Mouse (Mus musculus) heart, postnatal 0 days (tissue): ENCODE data around the gene Fasn. TPM values are rescaled to one million over a fixed set of nuclear protein-coding genes. Genes with fewer than 3 reads are reported as not detected.
A peak's percentile ranks its signal among the peaks of the same experiment; 100 is the strongest.

ENCODE experiments used
- ATAC-seq: fragments of 200-750 bp; cut with Nextera tagmentation; 2 replicates; pipeline ENCODE4 v1.8.0; 2017; ENCODE audit warnings: low read depth, moderate number of reproducible peaks, moderate library complexity; ENCODE audit not compliant: insufficient read depth
- DNase-seq: peaks from one replicate; pipeline ENCODE4 v3.0.0-alpha.2; 2016; ENCODE audit warnings: low spot score
- H3K27ac ChIP-seq: fragments of 300-500 bp; sonication (generic); 2 replicates; pipeline ENCODE4 v1.5.1; 2014; ENCODE audit warnings: low read depth, mild to moderate bottlenecking
- H3K27me3 ChIP-seq: fragments of 300-500 bp; sonication (generic); 2 replicates; pipeline ENCODE4 v1.6.1; 2014; ENCODE audit warnings: low read length, mixed read lengths; ENCODE audit not compliant: control insufficient read depth, insufficient read depth
- H3K36me3 ChIP-seq: fragments of 300-500 bp; sonication (generic); replicated peaks from 2 replicates; pipeline ENCODE4 v1.6.1; 2014; ENCODE audit warnings: low read length, mixed read lengths; ENCODE audit not compliant: control insufficient read depth, insufficient read depth
- H3K4me1 ChIP-seq: fragments of 300-500 bp; sonication (generic); 2 replicates; pipeline ENCODE4 v1.6.1; 2014; ENCODE audit warnings: antibody characterized with exemption; ENCODE audit not compliant: control insufficient read depth, insufficient read depth
- H3K4me2 ChIP-seq: fragments of 300-500 bp; sonication (generic); 2 replicates; pipeline ENCODE4 v1.6.1; 2014; ENCODE audit warnings: low read depth, mild to moderate bottlenecking, low read length, moderate library complexity
- H3K4me3 ChIP-seq: fragments of 300-500 bp; sonication (generic); 2 replicates; pipeline ENCODE4 v1.5.1; 2014; ENCODE audit warnings: low read depth, low read length
- H3K9ac ChIP-seq: fragments of 300-500 bp; sonication (generic); replicated peaks from 2 replicates; pipeline ENCODE4 v1.6.1; 2014; ENCODE audit warnings: low read depth, low read length, mixed read lengths
- H3K9me3 ChIP-seq: fragments of 300-500 bp; sonication (generic); replicated peaks from 2 replicates; pipeline ENCODE4 v1.6.1; 2016; ENCODE audit warnings: low read length; ENCODE audit not compliant: control insufficient read depth
- CTCF ChIP-seq: IDR thresholded peaks from 2 replicates; pipeline ENCODE4 v1.5.1; 2016; ENCODE audit warnings: antibody characterized with exemption, control low read depth, low read depth
- EP300 ChIP-seq: IDR thresholded peaks from 2 replicates; pipeline ENCODE4 v1.6.1; 2016; ENCODE audit warnings: antibody characterized with exemption, low read depth
- WGBS: fragments of 180-500 bp; shearing (Covaris S2); extraction: QIAGEN DNeasy Blood & Tissue Kit; methylation state at CpG from one replicate; pipeline ENCODE4 v1.1.7; 2014; 5-methylcytosine and 5-hydroxymethylcytosine counted together
- polyA plus RNA-seq: library from polyadenylated mRNA; unstranded; fragments of >200 nt; fragmentation: Nextera tagmentation; extraction: Ambion mirVana; gene quantifications from 2 replicates; pipeline ENCODE4 v1.2.1, GENCODE M21; 2015
- total RNA-seq: library from RNA; depleted of rRNA; stranded (reverse); fragments of >200 nt; gene quantifications from 2 replicates; pipeline ENCODE4 v1.2.3, GENCODE M21; 2014; ENCODE audit warnings: low replicate concordance

Fasn gene
- total and polyA plus RNA-seq, 2 experiments from 2014 or later = 14.1 to 90.4 TPM

DNA sequence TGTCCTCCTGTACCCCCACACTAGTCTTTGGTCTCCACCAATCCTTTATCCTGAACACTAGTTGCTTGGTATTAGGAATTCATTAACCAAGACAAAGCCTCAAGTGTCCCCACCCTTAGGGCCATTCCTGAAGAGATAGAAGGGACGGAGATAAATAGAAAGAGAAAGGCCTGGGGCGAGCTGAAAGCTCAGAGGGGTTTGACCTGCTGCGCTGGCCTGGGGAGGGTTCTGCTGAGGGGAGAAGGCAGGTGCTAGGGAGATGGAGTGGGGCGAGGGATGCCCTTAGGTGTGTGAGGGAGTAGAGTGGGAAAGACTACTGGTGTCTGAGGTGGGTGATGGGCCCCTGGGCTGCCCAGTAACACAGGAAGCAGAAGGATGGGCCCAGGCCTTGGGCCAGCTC, 29.4 kb upstream of the Fasn start:
- Histone ChIP-seq H3K27ac (no peak overlapping the region), H3K36me3 (0 out of 2 replicates have a peak, but pooled peaks cover 4% of the 10 kb centered on the region), H3K9ac (no peak overlapping the region), H3K4me2 (no peak overlapping the region), H3K4me3 (no peak overlapping the region), H3K27me3 (no peaks in the 10 kb centered on the region), H3K9me3 (no peaks in the 10 kb centered on the region), H3K4me1 (peaks cover 19% of the 10 kb centered on the region)
- ATAC-seq (no peak), DNase-seq (no peak)
- 88% methylated on average over 4 of the region's 4 CpGs for WGBS
- TF ChIP-seq CTCF (no peak), EP300 (no peak)

DNA sequence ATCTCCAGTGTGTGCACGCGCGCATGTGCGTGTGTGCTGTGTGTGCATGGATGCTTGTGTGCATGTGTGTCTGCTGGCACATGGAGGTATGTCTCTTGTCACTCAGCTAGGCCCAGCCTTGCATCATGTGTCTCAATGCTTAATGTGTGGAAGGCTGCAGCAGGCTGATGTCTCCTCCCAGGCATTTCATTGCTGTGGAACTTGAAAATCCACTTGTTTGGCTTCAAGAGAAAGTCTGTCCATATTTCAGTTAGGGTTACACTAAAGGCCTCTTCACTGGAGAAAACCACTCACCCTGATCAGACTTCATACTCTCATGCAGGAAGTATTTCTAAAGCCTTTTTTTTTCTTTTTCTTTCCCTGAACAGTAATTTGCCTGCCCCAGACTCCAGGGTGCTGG, 28.8 kb upstream of the Fasn start:
- no peaks in the 10 kb centered on the region for H3K9me3 ChIP-seq
- ATAC-seq = no peak
- DNase-seq = no peak
- H3K36me3 ChIP-seq = no peaks in the 10 kb centered on the region
- TF ChIP-seq EP300 = no peak
- no peak for TF ChIP-seq CTCF
- H3K4me3 ChIP-seq = no peak overlapping the region
- no peak overlapping the region for H3K4me2 ChIP-seq
- WGBS = 94% methylated on average over 4 of the region's 4 CpGs
- H3K9ac ChIP-seq = no peak overlapping the region
- H3K27ac ChIP-seq = no peak overlapping the region
- H3K4me1 ChIP-seq = peaks cover 19% of the 10 kb centered on the region
- H3K27me3 ChIP-seq = no peaks in the 10 kb centered on the region

DNA sequence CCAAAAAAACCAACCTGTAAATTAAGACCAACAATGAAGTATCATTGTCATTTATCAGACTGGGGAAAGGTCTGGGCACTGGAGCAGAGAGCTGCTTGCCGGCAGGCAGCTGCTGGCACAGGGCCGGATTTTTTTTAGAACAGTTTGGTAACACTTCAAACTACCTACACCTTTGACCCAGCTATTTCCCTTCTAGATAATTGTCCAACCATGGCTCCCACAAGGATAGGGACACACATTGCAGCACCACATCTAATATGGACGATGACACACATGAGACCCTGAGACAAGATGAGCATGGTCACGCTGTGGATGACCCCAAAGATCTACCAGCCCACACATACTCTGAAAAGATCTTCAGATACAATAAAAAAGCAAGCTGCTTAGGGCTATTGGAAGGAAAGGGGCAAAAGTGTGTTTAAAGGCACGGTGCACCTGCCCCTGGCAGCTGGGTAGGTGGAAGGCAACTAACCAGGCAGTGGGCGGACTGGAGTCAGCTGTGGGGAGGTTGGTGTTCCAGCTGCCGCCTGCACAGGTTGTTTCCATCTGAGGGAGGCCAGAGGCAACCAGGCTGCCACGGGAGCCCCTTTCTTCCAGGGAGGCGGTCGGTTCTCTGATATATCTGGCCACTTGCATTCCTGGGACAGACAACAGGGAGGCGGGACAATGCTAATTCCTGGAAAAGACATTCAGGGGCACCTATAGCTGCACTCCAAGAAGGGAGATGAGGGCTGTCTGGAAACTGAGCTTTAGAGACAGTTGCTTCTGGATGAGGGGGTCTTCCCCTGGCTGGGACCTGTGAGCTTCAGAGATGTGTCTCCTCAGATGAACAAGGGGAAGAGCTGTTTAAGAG, 28.0 kb upstream of the Fasn start:
- no peak overlapping the region for H3K4me2 ChIP-seq
- no peak overlapping the region for H3K27ac ChIP-seq
- H3K9me3 ChIP-seq = no peaks in the 10 kb centered on the region
- peak; percentile 42 for DNase-seq
- no peak overlapping the region for H3K9ac ChIP-seq
- WGBS = 40% methylated on average over 11 of the region's 11 CpGs
- no peak for TF ChIP-seq EP300
- TF ChIP-seq CTCF = no peak
- no peaks in the 10 kb centered on the region for H3K27me3 ChIP-seq
- ATAC-seq = no peak
- peaks cover 19% of the 10 kb centered on the region for H3K4me1 ChIP-seq
- no peak overlapping the region for H3K4me3 ChIP-seq
- no peaks in the 10 kb centered on the region for H3K36me3 ChIP-seq

DNA sequence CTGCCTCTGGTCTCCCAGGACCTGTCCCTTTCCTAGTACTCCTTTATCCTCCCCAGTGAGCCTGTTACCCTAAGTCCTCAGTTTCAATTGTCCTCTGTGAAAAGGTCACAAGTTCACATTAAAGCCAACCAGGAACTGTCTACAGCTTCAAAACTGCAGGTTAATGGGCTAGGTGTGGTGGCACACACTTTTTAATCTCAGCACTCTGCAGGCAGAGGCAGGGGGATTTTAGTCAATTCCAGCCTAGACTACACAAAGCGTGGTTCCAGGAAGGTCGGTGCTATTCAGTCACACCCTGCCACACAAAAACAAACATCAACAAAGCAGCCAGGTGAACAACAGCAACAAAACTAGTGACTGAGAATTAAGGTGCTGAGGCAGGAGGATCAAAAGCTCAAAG, 27.2 kb upstream of the Fasn start:
- ATAC-seq (no peak), DNase-seq (no peak)
- 69% methylated on average over 2 of the region's 2 CpGs for WGBS
- Histone ChIP-seq H3K27ac (no peak overlapping the region), H3K4me1 (peaks cover 19% of the 10 kb centered on the region), H3K4me2 (no peak overlapping the region), H3K4me3 (no peak overlapping the region), H3K9me3 (no peaks in the 10 kb centered on the region), H3K9ac (no peak overlapping the region), H3K36me3 (no peaks in the 10 kb centered on the region), H3K27me3 (no peaks in the 10 kb centered on the region)
- no peak for TF ChIP-seq CTCF
- no peak for TF ChIP-seq EP300

DNA sequence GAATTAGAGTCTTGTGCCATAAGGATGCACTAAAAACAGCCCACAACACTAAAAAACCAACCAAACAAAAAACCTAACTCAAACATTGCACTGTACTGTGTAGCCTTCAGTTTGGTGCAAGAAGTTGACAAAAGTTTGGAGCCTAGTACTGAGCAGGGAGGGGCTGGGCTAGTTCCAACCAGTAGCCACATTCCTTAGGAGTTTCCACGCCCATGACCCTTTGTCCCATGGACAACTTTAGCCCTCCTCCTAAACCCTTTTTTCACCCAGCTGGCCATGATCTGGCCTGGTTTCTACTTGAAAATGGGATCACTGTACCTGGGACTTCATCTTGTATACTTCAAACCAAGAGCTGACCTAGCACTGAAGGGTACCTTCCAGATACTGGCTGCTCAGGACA, 26.8 kb upstream of the Fasn start:
- TF ChIP-seq CTCF (no peak), EP300 (no peak)
- DNase-seq (no peak), ATAC-seq (no peak)
- Histone ChIP-seq H3K4me2 (no peak overlapping the region), H3K27me3 (no peaks in the 10 kb centered on the region), H3K27ac (no peak overlapping the region), H3K4me1 (peaks cover 19% of the 10 kb centered on the region), H3K4me3 (no peak overlapping the region), H3K36me3 (no peaks in the 10 kb centered on the region), H3K9me3 (no peaks in the 10 kb centered on the region), H3K9ac (no peak overlapping the region)
- WGBS = 72% methylated on average over 1 of the region's 1 CpGs
